Mouse (Mus musculus) layer of hippocampus, adult 18-20 months (tissue): ENCODE measurements around the gene Grin2c. TPM values are rescaled to one million over a fixed set of nuclear protein-coding genes. Genes with fewer than 3 reads are reported as not detected.

Source experiments
- DNase-seq, 2 experiments: peaks; one replicate each; pipeline ENCODE4 v3.0.0; 2022; ENCODE audit warnings: low spot score in 2 of 2
- total RNA-seq, 2 experiments: library from RNA; stranded (reverse); gene quantifications; 2 replicates each; pipeline ENCODE4 v1.2.3; 2021

The Grin2c gene
- total RNA-seq, 2 experiments from 2014 or later, result 43.3 to 44.8 TPM

GRCm38 (mm10) chr11:115283891-115284620 lies 17.0 kb upstream of the Grin2c start:
- no peak for DNase-seq

- no peak for DNase-seq
These were observed 16.4 kb upstream of the Grin2c start for GRCm38 (mm10) chr11:115283486-115283765.

GRCm38 (mm10) chr11:115282723-115283485 lies 15.9 kb upstream of the Grin2c start:
- DNase-seq, result peak in 1 of 2 experiments; percentile 39

GRCm38 (mm10) chr11:115282295-115282694 lies 15.3 kb upstream of the Grin2c start:
- DNase-seq, result peak; percentile 44 to 65

DNA sequence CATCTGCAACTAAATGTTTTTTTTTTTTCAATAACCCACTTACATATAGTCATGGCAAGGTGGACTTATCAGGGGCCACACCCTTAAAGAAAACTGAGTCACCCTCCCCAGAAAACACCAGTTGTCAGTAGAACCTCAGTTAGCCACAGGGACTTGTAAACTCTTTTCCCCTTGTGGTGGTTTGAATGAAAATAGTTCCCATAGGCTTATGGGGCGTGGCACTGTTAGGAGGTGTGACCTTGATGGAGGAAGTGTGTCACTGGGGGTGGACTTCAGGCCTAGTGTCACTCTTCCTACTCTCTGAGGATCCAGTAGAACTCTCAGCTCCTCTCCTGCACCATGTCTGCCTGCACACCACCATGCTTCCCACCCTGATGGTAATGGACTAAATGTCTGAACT lies 12.7 kb upstream of the Grin2c start:
- no peak for DNase-seq

DNA sequence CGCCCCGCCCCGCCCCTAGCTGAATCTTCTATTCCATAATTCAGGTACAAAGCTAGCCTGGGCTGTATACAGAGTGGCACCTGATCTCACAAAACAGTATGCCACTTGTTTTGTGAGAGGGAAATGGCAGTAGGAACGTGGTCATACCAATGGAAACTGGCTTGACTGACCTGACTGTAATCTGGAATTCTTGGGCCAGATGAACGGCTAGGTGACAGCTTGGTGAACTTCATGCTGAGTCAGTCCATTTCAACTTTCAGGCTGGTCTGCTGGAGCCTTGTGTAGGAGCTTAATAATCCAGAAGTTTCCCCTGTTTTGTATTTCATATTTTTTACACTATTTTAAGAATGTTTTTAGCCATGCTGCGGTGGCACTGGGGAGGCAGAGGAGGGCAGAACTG lies 11.1 kb upstream of the Grin2c start:
- no peak for DNase-seq

- no peak for DNase-seq
These were observed 10.5 kb upstream of the Grin2c start for GRCm38 (mm10) chr11:115277604-115277975.

DNA sequence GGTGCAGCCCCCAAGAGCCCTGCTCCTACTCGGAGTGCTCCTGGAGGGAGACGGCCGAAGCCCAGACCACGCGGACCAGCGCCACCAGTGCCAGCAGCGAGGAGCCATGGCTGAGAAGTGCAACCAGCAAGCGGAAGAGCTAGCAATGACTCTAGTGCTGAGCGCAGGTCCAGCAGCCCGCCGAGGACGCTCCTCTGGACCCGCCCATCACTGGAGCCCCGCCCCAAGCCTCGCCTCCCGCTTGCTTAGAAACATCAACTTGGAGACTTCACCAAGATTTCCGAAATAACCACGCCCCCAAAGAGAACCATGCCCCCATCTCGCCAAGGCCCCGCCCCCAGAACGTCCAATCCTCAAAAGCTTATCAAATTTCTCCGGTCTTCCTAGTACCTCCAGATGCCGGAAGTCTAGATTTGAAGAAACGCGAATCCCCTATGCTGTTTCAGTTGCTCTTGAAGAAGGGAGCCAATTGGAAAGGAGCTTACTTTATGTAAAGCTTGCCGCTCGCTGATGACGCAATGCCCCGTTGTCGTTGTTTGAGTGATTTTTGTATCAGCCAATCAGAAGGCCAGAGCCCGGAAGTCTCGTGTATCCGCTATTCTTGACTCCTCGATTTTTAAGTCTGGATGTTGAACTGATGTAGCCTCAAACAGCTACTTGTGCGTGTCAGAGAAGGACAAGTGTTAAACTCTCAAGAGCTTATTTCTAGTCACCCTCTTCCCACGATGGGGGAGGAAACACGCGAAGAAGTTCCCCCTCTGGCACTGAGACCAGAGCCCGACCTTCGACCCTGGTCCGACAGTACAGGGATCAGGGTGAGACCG lies 9.9 kb upstream of the Grin2c start, which contains the start of gene Fdxr:
Gene Fdxr (minus strand): TSS at position 271 of the 824 bp plus-strand sequence.
- peak; percentile 93 to 100 for DNase-seq

DNA sequence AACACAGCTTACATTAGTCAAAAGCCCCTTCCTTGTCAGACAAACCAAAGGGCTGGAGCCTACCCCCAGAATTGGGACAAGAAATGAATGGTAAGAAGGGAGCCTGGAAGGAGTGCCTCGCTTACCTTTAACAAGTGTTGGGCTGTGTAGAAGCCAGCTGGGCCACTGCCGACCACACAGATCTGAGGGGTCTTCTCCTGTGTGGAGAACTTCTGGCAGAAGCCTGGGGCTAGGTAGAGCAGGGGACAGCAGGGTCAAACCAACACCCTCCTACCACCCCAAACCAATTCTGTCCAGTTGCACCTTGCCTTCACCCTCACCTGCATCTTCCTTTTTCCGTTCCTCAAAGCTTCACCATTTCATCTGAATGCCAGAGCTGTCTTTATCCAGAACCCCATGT lies 8.9 kb upstream of the Grin2c start:
- DNase-seq, result no peak

GRCm38 (mm10) chr11:115275509-115275908 lies 8.5 kb upstream of the Grin2c start:
- DNase-seq, result no peak

GRCm38 (mm10) chr11:115274771-115275170 lies 7.7 kb upstream of the Grin2c start:
- DNase-seq, result no peak

- DNase-seq, result no peak
These were observed 7.1 kb upstream of the Grin2c start for GRCm38 (mm10) chr11:115274178-115274577.

DNA sequence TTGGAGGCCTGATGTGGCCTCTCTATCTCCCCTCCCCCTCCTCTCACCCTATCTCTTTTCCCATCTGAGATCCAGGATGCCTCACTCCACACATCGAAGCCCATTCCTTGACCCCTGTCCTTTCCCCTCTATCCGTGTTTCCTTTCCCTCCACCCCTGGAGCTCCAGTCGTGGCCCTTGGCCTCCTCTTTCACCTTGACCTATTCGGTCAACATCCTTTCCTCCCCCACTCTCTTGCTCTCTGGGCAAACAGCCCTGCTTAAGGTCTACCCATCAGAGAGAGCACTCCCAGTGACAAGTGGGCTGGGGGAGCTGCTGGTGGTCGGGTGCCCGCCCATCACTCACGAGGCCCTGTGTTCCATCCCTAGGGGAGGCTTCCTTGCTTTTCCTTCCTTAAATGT lies 6.7 kb upstream of the Grin2c start:
- DNase-seq, result no peak

DNA sequence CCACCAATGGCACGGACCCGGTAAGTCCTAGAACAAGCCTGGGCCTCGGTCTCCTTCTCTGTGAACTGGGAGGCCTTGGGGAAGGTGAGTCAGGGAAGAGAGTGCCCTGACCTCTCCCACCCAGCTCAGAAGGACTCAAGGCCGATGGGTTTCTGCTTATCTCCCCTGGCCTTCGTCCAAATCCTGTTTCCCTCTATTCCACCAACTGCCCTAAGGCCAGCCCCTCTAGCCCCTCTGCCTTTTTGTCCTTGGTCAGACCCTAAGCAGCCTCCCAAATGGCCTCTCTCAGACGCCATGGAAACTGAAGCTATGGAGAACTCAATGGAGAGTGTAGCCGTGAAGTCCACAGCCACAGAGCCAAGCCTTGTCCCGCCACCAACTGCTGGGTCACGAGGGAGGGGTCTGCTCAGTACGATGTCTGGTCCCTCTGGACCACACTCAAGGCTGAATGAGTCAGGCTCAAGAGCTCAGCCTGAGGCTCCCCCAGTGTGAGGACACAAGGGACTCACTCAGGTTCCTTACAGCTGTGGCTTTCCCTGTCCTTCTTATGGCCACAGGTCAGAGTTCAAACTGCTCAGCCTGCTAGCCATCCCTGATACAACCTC lies 6.0 kb upstream of the Grin2c start:
- DNase-seq, result no peak

DNA sequence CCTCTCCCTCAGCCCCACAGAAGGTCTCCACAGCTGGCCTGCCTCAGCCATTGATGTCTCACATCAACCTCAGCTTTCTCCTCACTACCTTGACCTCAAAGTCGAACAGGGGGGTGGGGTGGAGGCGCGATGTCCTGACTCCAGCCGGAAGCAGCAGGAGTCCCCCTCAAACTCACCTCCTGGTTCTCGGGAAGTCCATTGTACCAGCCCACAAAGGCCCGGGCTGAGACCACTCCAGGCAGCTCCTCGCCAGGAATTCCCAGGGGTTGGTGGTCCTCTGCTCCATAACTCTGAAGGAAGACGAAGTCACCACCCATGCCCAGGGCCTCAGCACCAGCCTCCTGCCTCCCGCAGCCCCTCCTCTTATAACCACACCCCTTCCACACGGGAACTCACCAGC lies 4.4 kb upstream of the Grin2c start:
- DNase-seq, result no peak

DNA sequence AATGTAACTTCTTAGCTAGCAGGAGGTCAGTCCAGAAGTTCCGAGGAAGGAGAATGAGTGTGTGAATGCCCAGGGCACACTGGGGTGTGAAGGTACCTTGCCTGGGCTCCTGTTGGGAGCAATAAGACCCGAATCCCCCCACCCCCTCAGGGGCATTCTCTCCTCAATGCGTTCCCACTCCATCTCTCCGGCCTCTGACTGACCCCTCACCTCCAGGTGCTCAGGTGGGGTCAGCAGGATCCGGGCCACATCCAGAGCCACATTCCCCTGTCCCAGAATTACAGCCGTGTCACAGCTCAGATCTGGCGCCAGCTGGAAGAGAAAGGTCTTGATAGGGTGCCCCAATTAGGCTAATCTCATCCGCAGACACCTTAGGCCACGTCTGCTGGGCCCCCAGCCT lies 4.0 kb upstream of the Grin2c start:
- no peak for DNase-seq

DNA sequence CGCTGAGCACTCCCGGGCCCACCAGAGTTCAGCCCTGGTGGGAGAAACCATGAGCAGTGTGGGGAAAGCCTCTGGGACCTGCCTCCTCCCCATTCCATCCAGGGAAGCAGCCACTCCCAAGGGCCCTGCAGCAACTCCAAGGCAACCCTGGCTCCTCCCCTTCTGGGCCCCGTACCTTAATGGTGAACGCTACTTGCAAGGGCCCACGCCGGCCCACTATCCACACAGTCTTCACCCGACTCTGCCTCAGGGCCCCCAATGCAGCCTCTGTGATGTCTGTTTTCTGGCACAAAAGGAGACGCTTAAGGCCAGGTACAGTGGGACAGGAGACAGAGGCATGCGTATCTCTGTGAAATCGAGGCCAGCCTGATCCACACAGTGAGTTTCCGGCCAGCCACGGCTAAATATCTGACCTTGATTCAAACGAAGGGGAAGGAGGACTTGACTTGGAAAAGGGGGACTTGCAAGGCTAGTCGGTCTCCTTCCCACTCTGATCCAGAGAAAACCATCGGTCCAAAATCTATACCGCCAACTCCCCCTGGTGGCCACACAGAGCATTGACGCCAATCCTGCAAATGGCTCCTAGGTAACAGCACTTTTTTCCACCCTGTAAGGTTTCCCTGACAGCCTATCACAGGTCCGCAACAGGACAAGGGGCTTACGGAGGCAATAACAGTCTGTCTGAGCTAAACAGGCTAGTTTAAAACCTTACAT lies 3.3 kb upstream of the Grin2c start:
- DNase-seq, result peak; percentile 69 to 91

- no peak for DNase-seq
These were observed 2.5 kb upstream of the Grin2c start for GRCm38 (mm10) chr11:115269330-115270066.

GRCm38 (mm10) chr11:115267958-115268357 lies 915 bp upstream of the Grin2c start:
- DNase-seq, result no peak

- DNase-seq, result no peak
These were observed 654 bp downstream of the Grin2c start for GRCm38 (mm10) chr11:115266400-115266778.
